Mouse (Mus musculus): Measurements from ENCODE around the gene Rtn4ip1. TPM values are rescaled to one million over a fixed set of nuclear protein-coding genes. Genes with fewer than 3 reads are reported as not detected.
"Not testable (repeated sequence)": the region's sequence is repeated elsewhere in the genome, so short reads cannot be mapped to it uniquely, and the experiment has no call there.

Gene Rtn4ip1
- total RNA-seq, 4 experiments from 2014 or later = 13.4 to 15.6 (median 14.8) TPM

- DNase-seq (ENCODE audit: low spot score in 2 of 2) = no peak
Observed at GRCm38 (mm10) chr10:43927736-43928135, 26.1 kb downstream of the Rtn4ip1 start.

- no peak for DNase-seq (ENCODE audit: low spot score in 2 of 2)
Observed at GRCm38 (mm10) chr10:43928596-43928995, 27.0 kb downstream of the Rtn4ip1 start.

- no peak for DNase-seq (ENCODE audit: low spot score in 2 of 2)
Observed at GRCm38 (mm10) chr10:43939136-43939662, 37.6 kb downstream of the Rtn4ip1 start.

- no peak for DNase-seq (ENCODE audit: low spot score in 2 of 2)
Observed at GRCm38 (mm10) chr10:43943736-43944135, 42.1 kb downstream of the Rtn4ip1 start.

- no peak for DNase-seq (ENCODE audit: low spot score in 2 of 2)
Observed at GRCm38 (mm10) chr10:43945435-43945834, 43.8 kb downstream of the Rtn4ip1 start.

- peak in 1 of 2 experiments; percentile 39 for DNase-seq (ENCODE audit: low spot score in 2 of 2)
Observed at GRCm38 (mm10) chr10:43953942-43954341, 52.3 kb downstream of the Rtn4ip1 start.

GRCm38 (mm10) chr10:43964943-43965342 lies 63.3 kb downstream of the Rtn4ip1 start:
- peak in 1 of 2 experiments; percentile 13 for DNase-seq (ENCODE audit: low spot score in 2 of 2)

GRCm38 (mm10) chr10:43973244-43973643 lies 71.6 kb downstream of the Rtn4ip1 start:
- DNase-seq (ENCODE audit: low spot score in 2 of 2) = no peak

- DNase-seq (ENCODE audit: low spot score in 2 of 2) = no peak
Observed at GRCm38 (mm10) chr10:43977353-43977752, 75.7 kb downstream of the Rtn4ip1 start.

- no peak for DNase-seq (ENCODE audit: low spot score in 2 of 2)
Observed at GRCm38 (mm10) chr10:43980080-43980479, 78.5 kb downstream of the Rtn4ip1 start.

- DNase-seq (ENCODE audit: low spot score in 2 of 2) = not testable (repeated sequence)
Observed at GRCm38 (mm10) chr10:43980742-43981141, 79.1 kb downstream of the Rtn4ip1 start.

GRCm38 (mm10) chr10:43982470-43982869 lies 80.9 kb downstream of the Rtn4ip1 start:
- no peak for DNase-seq (ENCODE audit: low spot score in 2 of 2)

GRCm38 (mm10) chr10:43983241-43983640 lies 81.6 kb downstream of the Rtn4ip1 start:
- DNase-seq (ENCODE audit: low spot score in 2 of 2) = no peak

GRCm38 (mm10) chr10:43983866-43984265 lies 82.3 kb downstream of the Rtn4ip1 start:
- DNase-seq (ENCODE audit: low spot score in 2 of 2) = no peak

GRCm38 (mm10) chr10:43991268-43991667 lies 89.7 kb downstream of the Rtn4ip1 start:
- DNase-seq (ENCODE audit: low spot score in 2 of 2) = no peak

GRCm38 (mm10) chr10:43992506-43992905 lies 90.9 kb downstream of the Rtn4ip1 start:
- no peak for DNase-seq (ENCODE audit: low spot score in 2 of 2)

GRCm38 (mm10) chr10:43993198-43993597 lies 91.6 kb downstream of the Rtn4ip1 start:
- no peak for DNase-seq (ENCODE audit: low spot score in 2 of 2)

GRCm38 (mm10) chr10:43995858-43996650 lies 94.4 kb downstream of the Rtn4ip1 start:
- no peak for DNase-seq (ENCODE audit: low spot score in 2 of 2)

- no peak for DNase-seq (ENCODE audit: low spot score in 2 of 2)
Observed at GRCm38 (mm10) chr10:43997276-43997675, 95.7 kb downstream of the Rtn4ip1 start.

GRCm38 (mm10) chr10:43998023-43998422 lies 96.4 kb downstream of the Rtn4ip1 start:
- no peak for DNase-seq (ENCODE audit: low spot score in 2 of 2)

GRCm38 (mm10) chr10:43998503-43999082 lies 97.0 kb downstream of the Rtn4ip1 start:
- DNase-seq (ENCODE audit: low spot score in 2 of 2) = no peak

GRCm38 (mm10) chr10:44000156-44000865 lies 98.7 kb downstream of the Rtn4ip1 start:
- no peak for DNase-seq (ENCODE audit: low spot score in 2 of 2)

Data from left cerebral cortex, adult 8-10 months (tissue).